Mouse (Mus musculus) MEL (cell line): ENCODE measurements around the gene Gpx4. TPM values are rescaled to one million over a fixed set of nuclear protein-coding genes. Genes with fewer than 3 reads are reported as not detected.
"Not testable (repeated sequence)": the region's sequence is repeated elsewhere in the genome, so short reads cannot be mapped to it uniquely, and the experiment has no call there.

ENCODE experiments used
- DNase-seq: peaks from one replicate; pipeline ENCODE4 v3.0.0; 2011; ENCODE audit warnings: low read depth, low spot score
- H3K27ac ChIP-seq: 2 replicates; pipeline ENCODE4 v1.5.1; 2012; ENCODE audit warnings: low read depth, mild to moderate bottlenecking, control low read depth, low read length, moderate library complexity; ENCODE audit not compliant: control insufficient read depth
- H3K27me3 ChIP-seq, 2 experiments: fragments of 150-350 bp in 1 of 2; sonication (generic) in 1 of 2; 2 replicates each; pipeline ENCODE4 v1.6.1; 2012; ENCODE audit warnings: low read length in 2 of 2, mild to moderate bottlenecking in 2 of 2, improper control_type of control experiment in 1 of 2, moderate library complexity in 1 of 2; ENCODE audit not compliant: insufficient read depth in 2 of 2, control insufficient read depth in 1 of 2
- H3K36me3 ChIP-seq, 2 experiments: 2 replicates each; pipeline ENCODE4 v1.6.1; 2012 to 2014; ENCODE audit warnings: low read length in 2 of 2, improper control_type of control experiment in 1 of 2, inconsistent platforms in 1 of 2, mild to moderate bottlenecking in 1 of 2; ENCODE audit not compliant: insufficient read depth in 2 of 2, control insufficient read depth in 1 of 2
- H3K4me1 ChIP-seq, 2 experiments: fragments of 150-350 bp in 1 of 2; sonication (generic) in 1 of 2; 2 replicates each; pipeline ENCODE4 v1.6.1; 2012; ENCODE audit warnings: low read length in 2 of 2, improper control_type of control experiment in 1 of 2, mild to moderate bottlenecking in 1 of 2; ENCODE audit not compliant: insufficient read depth in 2 of 2, control insufficient read depth in 1 of 2
- H3K4me3 ChIP-seq, 2 experiments: fragments of 150-350 bp in 1 of 2; sonication (generic) in 1 of 2; 2 replicates each; pipeline ENCODE4 v1.5.1; 2012; ENCODE audit warnings: low read depth in 2 of 2, low read length in 2 of 2, mild to moderate bottlenecking in 2 of 2, moderate library complexity in 2 of 2, control low read depth in 1 of 2, improper control_type of control experiment in 1 of 2; ENCODE audit not compliant: control insufficient read depth in 1 of 2, insufficient read depth in 1 of 2
- H3K79me2 ChIP-seq: 2 replicates; pipeline ENCODE4 v1.6.1; 2012; ENCODE audit warnings: mild to moderate bottlenecking, low read length, moderate library complexity; ENCODE audit not compliant: control insufficient read depth, poor library complexity, insufficient read depth
- H3K9ac ChIP-seq: 2 replicates; pipeline ENCODE4 v1.6.1; 2012; ENCODE audit warnings: low read depth, mild to moderate bottlenecking, control low read depth, low read length, moderate library complexity; ENCODE audit not compliant: control insufficient read depth, poor library complexity, severe bottlenecking
- H3K9me3 ChIP-seq: fragments of 150-350 bp; sonication (generic); replicated peaks from 2 replicates; pipeline ENCODE4 v1.6.1; 2012; ENCODE audit warnings: mild to moderate bottlenecking, low read length, improper control_type of control experiment, moderate library complexity; ENCODE audit not compliant: insufficient read depth
- CHD1 ChIP-seq: IDR thresholded peaks from 2 replicates; pipeline ENCODE4 v1.6.1; 2012; ENCODE audit warnings: low read depth, mild to moderate bottlenecking, inconsistent platforms, low read length, improper control_type of control experiment
- CHD2 ChIP-seq: IDR thresholded peaks from 2 replicates; pipeline ENCODE4 v1.6.1; 2011; ENCODE audit warnings: low read length, improper control_type of control experiment
- CTCF ChIP-seq, 3 experiments: IDR thresholded peaks in 2 of 3; conservative IDR thresholded peaks in 1 of 3; 2 replicates each; pipeline ENCODE4 v1.5.1; 2011 to 2012; ENCODE audit warnings: low read length in 3 of 3, low read depth in 2 of 3, mild to moderate bottlenecking in 2 of 3, improper control_type of control experiment in 1 of 3, inconsistent platforms in 1 of 3, mixed read lengths in 1 of 3, moderate library complexity in 1 of 3; ENCODE audit not compliant: control insufficient read depth in 1 of 3, insufficient read depth in 1 of 3, poor library complexity in 1 of 3, severe bottlenecking in 1 of 3
- E2F4 ChIP-seq: IDR thresholded peaks from 2 replicates; pipeline ENCODE4 v1.6.1; 2011; ENCODE audit warnings: low read depth, low read length, improper control_type of control experiment, borderline replicate concordance
- MAFK ChIP-seq: IDR thresholded peaks from 2 replicates; pipeline ENCODE4 v1.6.1; 2011; ENCODE audit warnings: low read depth, mild to moderate bottlenecking, low read length, improper control_type of control experiment, borderline replicate concordance
- MAZ ChIP-seq: IDR thresholded peaks from 2 replicates; pipeline ENCODE4 v1.6.1; 2012; ENCODE audit warnings: low read depth, mild to moderate bottlenecking, inconsistent platforms, low read length, improper control_type of control experiment
- MEF2A ChIP-seq: IDR thresholded peaks from 2 replicates; pipeline ENCODE4 v1.6.1; 2014; ENCODE audit warnings: low read depth, mild to moderate bottlenecking, inconsistent platforms, low read length, improper control_type of control experiment; ENCODE audit not compliant: poor library complexity, insufficient replicate concordance, severe bottlenecking; ENCODE audit errors: extremely low read depth
- MXI1 ChIP-seq: IDR thresholded peaks from 2 replicates; pipeline ENCODE4 v1.6.1; 2011; ENCODE audit warnings: mild to moderate bottlenecking, low read depth, low read length, improper control_type of control experiment
- MYC ChIP-seq: IDR thresholded peaks from 2 replicates; pipeline ENCODE4 v1.6.1; 2011; ENCODE audit warnings: low read depth, mild to moderate bottlenecking, low read length, improper control_type of control experiment, moderate library complexity
- NELFE ChIP-seq: IDR thresholded peaks from 2 replicates; pipeline ENCODE4 v1.6.1; 2011; ENCODE audit warnings: low read depth, low read length, improper control_type of control experiment
- NRF1 ChIP-seq: IDR thresholded peaks from 2 replicates; pipeline ENCODE4 v1.6.1; 2014; ENCODE audit warnings: low read depth, mild to moderate bottlenecking, inconsistent platforms, low read length, improper control_type of control experiment, moderate library complexity; ENCODE audit not compliant: poor library complexity, insufficient read depth, severe bottlenecking
- POLR2AphosphoS2 ChIP-seq: IDR thresholded peaks from 2 replicates; pipeline ENCODE4 v1.6.1; 2011; ENCODE audit warnings: low read length, improper control_type of control experiment
- SIN3A ChIP-seq: IDR thresholded peaks from 2 replicates; pipeline ENCODE4 v1.6.1; 2012; ENCODE audit warnings: low read length, improper control_type of control experiment, inconsistent platforms
- SMC3 ChIP-seq: IDR thresholded peaks from 2 replicates; pipeline ENCODE4 v1.6.1; 2011; ENCODE audit warnings: low read depth, low read length, improper control_type of control experiment
- TBP ChIP-seq: IDR thresholded peaks from 2 replicates; pipeline ENCODE4 v1.8.0; 2011; ENCODE audit warnings: low read depth, low read length, improper control_type of control experiment
- UBTF ChIP-seq: IDR thresholded peaks from 2 replicates; pipeline ENCODE4 v1.6.1; 2012; ENCODE audit warnings: low read depth, mild to moderate bottlenecking, inconsistent platforms, low read length, improper control_type of control experiment, moderate library complexity, borderline replicate concordance; ENCODE audit not compliant: insufficient read depth
- USF1 ChIP-seq: IDR thresholded peaks from 2 replicates; pipeline ENCODE4 v1.6.1; 2014; ENCODE audit warnings: low read depth, mild to moderate bottlenecking, inconsistent platforms, low read length, improper control_type of control experiment, moderate library complexity
- ZC3H11A ChIP-seq: IDR thresholded peaks from 2 replicates; pipeline ENCODE4 v1.6.1; 2012; ENCODE audit warnings: low read depth, mild to moderate bottlenecking, inconsistent platforms, low read length, improper control_type of control experiment
- ZMIZ1 ChIP-seq: IDR thresholded peaks from 2 replicates; pipeline ENCODE4 v1.6.1; 2012; ENCODE audit warnings: low read depth, mild to moderate bottlenecking, inconsistent platforms, low read length, improper control_type of control experiment, moderate library complexity
- ZNF384 ChIP-seq: IDR thresholded peaks from 2 replicates; pipeline ENCODE4 v1.6.1; 2012; ENCODE audit warnings: low read depth, mild to moderate bottlenecking, inconsistent platforms, low read length, improper control_type of control experiment
- polyA plus RNA-seq, 2 experiments: library from polyadenylated mRNA; stranded (reverse) in 1 of 2; unstranded in 1 of 2; fragments of >175 nt in 1 of 2; fragments of >200 nt in 1 of 2; gene quantifications; 2 replicates each; pipeline versions ENCODE4 v1.2.1 to v1.2.4; 2012; ENCODE audit warnings: low replicate concordance in 2 of 2, low read depth in 1 of 2; ENCODE audit not compliant: insufficient read length in 2 of 2, insufficient read depth in 1 of 2, missing spikeins in 1 of 2
- total RNA-seq: library from RNA; depleted of rRNA; stranded (reverse); fragments of 300-350 nt; gene quantifications from 2 replicates; pipeline ENCODE4 v1.2.3, GENCODE M21; 2012

Gene Gpx4
- total and polyA plus RNA-seq, 3 experiments = 508 to 536 TPM; not detected in 1

- TF ChIP-seq CHD2 = peak; percentile 8; the same call in 1 of the 2 replicates
- no peak for TF ChIP-seq CHD1
- TF ChIP-seq USF1 = no peak
- TF ChIP-seq MAZ = no peak
- 0 out of 2 replicates have a peak, but pooled peaks have one; percentile 13 for TF ChIP-seq MEF2A
- TF ChIP-seq MAFK = no peak
- peak; percentile 66 for TF ChIP-seq SIN3A
- peak; percentile 91 for TF ChIP-seq NRF1
- no peak for TF ChIP-seq ZNF384
- TF ChIP-seq CTCF (IDR thresholded peaks at IDR 0.05 in 2 of 3, conservative IDR thresholded peaks at IDR 0.05 in 1 of 3; ENCODE audit: control insufficient read depth in 1 of 3, insufficient read depth in 1 of 3, low read depth in 2 of 3, low read length in 3 of 3, poor library complexity in 1 of 3, severe bottlenecking in 1 of 3) = no peak
- TF ChIP-seq SMC3 = no peak
- peak; percentile 13; the same call in 1 of the 2 replicates for TF ChIP-seq MYC
- no peak for TF ChIP-seq UBTF
- TF ChIP-seq ZMIZ1 = peak; percentile 97
- no peak for TF ChIP-seq ZC3H11A
- TF ChIP-seq, all 39 proteins: peak for 17
Measured at GRCm38 (mm10) chr10:80053259-80053780, 6.4 kb downstream of the Gpx4 start (continued).

GRCm38 (mm10) chr10:80053831-80054815, 7.2 kb downstream of the Gpx4 start:
- Histone ChIP-seq H3K27me3 (no peaks in the 10 kb centered on the region), H3K36me3 (peaks cover 0 to 30% of the 10 kb centered on the region in 2 experiments; a peak in 2 of 4 replicates), H3K4me3 (peak overlapping the region; percentile 77), H3K79me2 (peaks cover 20% of the 10 kb centered on the region), H3K9ac (peak overlapping the region; percentile 89), H3K27ac (peak overlapping the region; percentile 67), H3K9me3 (no peaks in the 10 kb centered on the region), H3K4me1 (peaks cover 14 to 28% of the 10 kb centered on the region in 2 experiments)
- peak; percentile 69 for DNase-seq
- TF ChIP-seq SMC3 (peak; percentile 21; the same call in 1 of the 2 replicates), E2F4 (no peak), NELFE (0 out of 2 replicates have a peak, but pooled peaks have one; percentile 13), MXI1 (peak; percentile 54; the same call in 1 of the 2 replicates), UBTF (no peak), MYC (peak; percentile 51; the same call in 1 of the 2 replicates), CTCF (IDR thresholded peaks at IDR 0.05 in 2 of 3, conservative IDR thresholded peaks at IDR 0.05 in 1 of 3; ENCODE audit: control insufficient read depth in 1 of 3, insufficient read depth in 1 of 3, low read depth in 2 of 3, low read length in 3 of 3, poor library complexity in 1 of 3, severe bottlenecking in 1 of 3) (peak in 2 of 3 experiments; percentile 26 to 52; a peak in 4 of 6 replicates), TBP (0 out of 2 replicates have a peak, but pooled peaks have one; percentile 28), POLR2AphosphoS2 (0 out of 2 replicates have a peak, but pooled peaks have one; percentile 46)

- H3K9me3 ChIP-seq, DNase-seq, H3K27me3 ChIP-seq, H3K27ac ChIP-seq: not testable (repeated sequence)
- Histone ChIP-seq H3K79me2 (peaks cover 20% of the 10 kb centered on the region), H3K36me3 (peaks cover 0 to 25% of the 10 kb centered on the region in 2 experiments; a peak in 2 of 4 replicates), H3K9ac (peak overlapping the region; percentile 89), H3K4me3 (peak overlapping the region; percentile 77), H3K4me1 (peaks cover 8 to 24% of the 10 kb centered on the region in 2 experiments)
Measured at GRCm38 (mm10) chr10:80054911-80055310, 7.9 kb downstream of the Gpx4 start.
